Comparison of ENCODE assay signal across 1 mouse cellular context in the genomic region with DNA sequence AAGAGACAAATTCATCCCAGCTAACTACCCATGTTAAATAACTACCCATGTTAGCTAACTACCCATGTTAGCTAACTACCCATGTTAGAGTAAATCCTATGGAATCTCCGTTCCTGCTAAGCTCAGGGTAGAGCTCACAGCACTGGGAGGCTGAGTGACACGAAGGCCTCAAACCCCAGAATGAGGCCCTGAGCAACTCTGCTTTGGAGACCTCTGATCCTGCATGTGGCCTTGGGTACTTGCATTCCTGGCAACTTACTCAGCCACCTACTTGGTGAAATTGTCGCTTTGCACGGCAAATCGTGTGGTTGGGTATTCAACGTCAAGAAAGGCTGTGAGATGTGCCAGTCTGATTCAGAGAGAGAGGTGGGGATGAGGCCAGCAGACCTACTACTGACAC.
TF ChIP-seq lines count a peak whose summit lies in the region.

No protein-coding gene starts in this region.

TF ChIP-seq in C2C12, 6 proteins besides CTCF, POLR2A, EP300 and RAD21 (continued from another document):
- TF ChIP-seq MYOG (IDR thresholded peaks at IDR 0.05; ENCODE audit: control insufficient read depth, extremely low read depth, insufficient read length): no peak
- TF ChIP-seq FOSL1 (IDR thresholded peaks at IDR 0.05; ENCODE audit: insufficient read depth, low read length, poor library complexity, severe bottlenecking): peak; percentile 17
